Mouse (Mus musculus) spleen, adult 2 months (tissue): ENCODE results near the gene Ak5. TPM values are rescaled to one million over a fixed set of nuclear protein-coding genes. Genes with fewer than 3 reads are reported as not detected.

Experiments
- DNase-seq, 2 experiments: peaks; one replicate each; pipeline versions ENCODE4 v3.0.0 to v3.0.0-alpha.2; 2012 to 2021; ENCODE audit warnings: low spot score in 2 of 2, low read depth in 1 of 2
- H3K27ac ChIP-seq: fragments of 200-500 bp; 2 replicates; pipeline ENCODE4 v1.5.1; 2012; ENCODE audit warnings: low read length, inconsistent platforms; ENCODE audit not compliant: insufficient read depth
- H3K27me3 ChIP-seq: fragments of 200-500 bp; 2 replicates; pipeline ENCODE4 v1.6.1; 2012; ENCODE audit warnings: mild to moderate bottlenecking, moderate library complexity, low read length, inconsistent platforms; ENCODE audit not compliant: control insufficient read depth, insufficient read depth
- H3K36me3 ChIP-seq: fragments of 200-500 bp; 2 replicates; pipeline ENCODE4 v1.6.1; 2012; ENCODE audit warnings: mild to moderate bottlenecking, low read length, inconsistent platforms; ENCODE audit not compliant: control insufficient read depth, insufficient read depth
- H3K4me1 ChIP-seq: fragments of 200-500 bp; 2 replicates; pipeline ENCODE4 v1.6.1; 2011; ENCODE audit warnings: inconsistent platforms; ENCODE audit not compliant: control insufficient read depth, insufficient read depth, insufficient read length
- H3K4me3 ChIP-seq: fragments of 200-500 bp; 2 replicates; pipeline ENCODE4 v1.5.1; 2011; ENCODE audit warnings: mild to moderate bottlenecking, inconsistent platforms; ENCODE audit not compliant: insufficient read depth, insufficient read length; ENCODE audit errors: extremely low read depth
- CTCF ChIP-seq: fragments of 200-500 bp; IDR thresholded peaks from 2 replicates; pipeline ENCODE4 v1.5.1; 2011; ENCODE audit warnings: mild to moderate bottlenecking, inconsistent platforms; ENCODE audit not compliant: insufficient read depth, insufficient read length, insufficient replicate concordance; ENCODE audit errors: extremely low read depth
- POLR2A ChIP-seq: fragments of 200-500 bp; IDR thresholded peaks from 2 replicates; pipeline ENCODE4 v1.6.1; 2011; ENCODE audit warnings: low read depth, low read length, inconsistent platforms
- WGBS: fragments of 180-500 bp; shearing (Covaris S2); methylation state at CpG from one replicate; pipeline ENCODE4 v1.1.7; 2018; 5-methylcytosine and 5-hydroxymethylcytosine counted together
- polyA plus RNA-seq: library from polyadenylated mRNA; depleted of rRNA; stranded (reverse); fragments of >200 nt; gene quantifications from 2 replicates; pipeline ENCODE4 v1.2.3, GENCODE M21; 2012

The Ak5 gene
- polyA plus RNA-seq, 1 experiment = 0.02 TPM

GRCm38 (mm10) chr3:152544921-152545320, 123.2 kb downstream of the Ak5 start:
- no peak for DNase-seq
- TF ChIP-seq CTCF (no peak), POLR2A (no peak)
- H3K27ac ChIP-seq = no peak overlapping the region
- H3K4me1 ChIP-seq = no peaks in the 10 kb centered on the region
- no peaks in the 10 kb centered on the region for H3K27me3 ChIP-seq
- H3K4me3 ChIP-seq = no peak overlapping the region
- 90% methylated on average over 3 of the region's 3 CpGs for WGBS
- no peaks in the 10 kb centered on the region for H3K36me3 ChIP-seq

GRCm38 (mm10) chr3:152542298-152542697, 125.9 kb downstream of the Ak5 start:
- no peak overlapping the region for H3K27ac ChIP-seq
- no peak for DNase-seq
- no peak overlapping the region for H3K4me3 ChIP-seq
- H3K27me3 ChIP-seq = no peaks in the 10 kb centered on the region
- WGBS = 93% methylated on average over 5 of the region's 5 CpGs
- no peaks in the 10 kb centered on the region for H3K36me3 ChIP-seq
- no peaks in the 10 kb centered on the region for H3K4me1 ChIP-seq
- TF ChIP-seq POLR2A (no peak), CTCF (no peak)

GRCm38 (mm10) chr3:152530344-152530743, 137.8 kb downstream of the Ak5 start:
- Histone ChIP-seq H3K36me3 (no peaks in the 10 kb centered on the region), H3K27ac (no peak overlapping the region)

GRCm38 (mm10) chr3:152529058-152529972, 138.8 kb downstream of the Ak5 start:
- no peak overlapping the region for H3K4me3 ChIP-seq
- no peak for TF ChIP-seq CTCF
- TF ChIP-seq POLR2A = no peak
- no peaks in the 10 kb centered on the region for H3K27me3 ChIP-seq
- DNase-seq = no peak
- 68% methylated on average over 11 of the region's 11 CpGs for WGBS
- H3K27ac ChIP-seq = no peak overlapping the region
- H3K4me1 ChIP-seq = no peaks in the 10 kb centered on the region
- H3K36me3 ChIP-seq = no peaks in the 10 kb centered on the region

More at GRCm38 (mm10) chr3:152530344-152530743, 137.8 kb downstream of the Ak5 start:
- no peak for DNase-seq
- TF ChIP-seq POLR2A (no peak), CTCF (no peak)
- WGBS = 69% methylated on average over 5 of the region's 5 CpGs
- Histone ChIP-seq H3K4me1 (no peaks in the 10 kb centered on the region), H3K4me3 (no peak overlapping the region), H3K27me3 (no peaks in the 10 kb centered on the region)

GRCm38 (mm10) chr3:152526721-152527120, 141.4 kb downstream of the Ak5 start:
- H3K27me3 ChIP-seq = no peaks in the 10 kb centered on the region
- no peak overlapping the region for H3K4me3 ChIP-seq
- DNase-seq = no peak
- H3K27ac ChIP-seq = no peak overlapping the region
- no peaks in the 10 kb centered on the region for H3K4me1 ChIP-seq
- TF ChIP-seq POLR2A (no peak), CTCF (no peak)
- no peaks in the 10 kb centered on the region for H3K36me3 ChIP-seq
- 91% methylated on average over 8 of the region's 8 CpGs for WGBS

GRCm38 (mm10) chr3:152523315-152523638, 144.9 kb downstream of the Ak5 start:
- no peak overlapping the region for H3K4me3 ChIP-seq
- H3K4me1 ChIP-seq = no peaks in the 10 kb centered on the region
- DNase-seq = no peak
- TF ChIP-seq POLR2A = no peak
- TF ChIP-seq CTCF = no peak
- H3K27me3 ChIP-seq = no peaks in the 10 kb centered on the region
- 83% methylated on average over 4 of the region's 4 CpGs for WGBS
- H3K36me3 ChIP-seq = no peaks in the 10 kb centered on the region
- no peak overlapping the region for H3K27ac ChIP-seq
